Mouse (Mus musculus) duodenum, adult 2 months (tissue): ENCODE results near the gene Dgcr8. TPM values are rescaled to one million over a fixed set of nuclear protein-coding genes. Genes with fewer than 3 reads are reported as not detected.

ENCODE experiments used
- polyA plus RNA-seq: library from polyadenylated mRNA; depleted of rRNA; stranded (reverse); fragments of >200 nt; gene quantifications from 2 replicates; pipeline ENCODE4 v1.2.3, GENCODE M21; 2012; ENCODE audit warnings: low replicate concordance; rRNA removed

The Dgcr8 gene
- 7.2 and 10.0 TPM in 2 replicates for polyA plus RNA-seq

DNA sequence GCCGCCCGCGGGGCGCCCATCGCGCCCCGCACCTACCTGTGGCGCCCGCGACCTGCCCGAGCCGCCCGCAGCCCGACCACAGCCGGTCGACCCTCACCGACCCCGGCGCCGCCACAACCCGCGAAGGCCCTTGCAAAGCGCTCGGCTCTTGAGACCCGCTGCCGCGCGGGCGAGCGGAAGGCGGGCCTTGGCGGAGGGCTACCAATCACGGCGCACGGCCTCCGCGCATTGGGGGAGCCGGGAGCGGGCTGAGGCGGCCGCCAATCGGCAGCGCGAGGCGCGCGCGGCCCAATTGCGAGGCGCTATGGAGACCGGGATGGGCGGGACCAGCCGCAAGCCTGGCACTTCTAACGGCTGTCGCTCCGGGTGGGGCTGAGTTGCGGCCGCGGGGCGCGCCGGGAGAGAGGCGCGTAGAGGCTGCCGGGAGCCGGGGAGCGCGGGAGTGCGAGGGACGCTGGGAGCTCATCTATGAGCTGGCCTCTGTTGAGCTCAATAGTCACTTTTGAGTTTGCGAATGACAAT, at the start of gene Dgcr8:
TSS of gene Dgcr8 (minus strand) at position 180 of the 522 bp plus-strand sequence.

DNA sequence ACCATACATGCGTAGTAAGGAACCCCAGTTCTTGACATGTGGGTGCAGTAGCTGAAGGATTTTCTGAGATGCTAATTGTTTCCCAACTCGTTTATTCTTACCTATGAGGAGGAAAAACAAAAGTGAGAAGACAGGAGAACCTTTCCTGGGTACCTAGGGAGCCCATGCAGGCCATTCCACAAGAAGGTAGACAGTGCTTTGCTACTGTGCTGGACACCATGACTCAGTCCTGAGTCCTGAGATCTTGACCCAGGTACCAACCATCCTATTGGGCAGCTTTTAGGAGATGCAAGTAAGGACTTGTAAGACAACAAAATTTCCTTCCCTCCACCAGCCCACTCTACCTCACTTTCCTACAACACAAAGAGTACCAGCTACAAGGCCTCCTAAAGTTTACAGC, 30.8 kb downstream of the Dgcr8 start, which contains the start of gene Gm49776:
TSS of gene Gm49776 (minus strand) at position 101 of the 400 bp plus-strand sequence.

DNA sequence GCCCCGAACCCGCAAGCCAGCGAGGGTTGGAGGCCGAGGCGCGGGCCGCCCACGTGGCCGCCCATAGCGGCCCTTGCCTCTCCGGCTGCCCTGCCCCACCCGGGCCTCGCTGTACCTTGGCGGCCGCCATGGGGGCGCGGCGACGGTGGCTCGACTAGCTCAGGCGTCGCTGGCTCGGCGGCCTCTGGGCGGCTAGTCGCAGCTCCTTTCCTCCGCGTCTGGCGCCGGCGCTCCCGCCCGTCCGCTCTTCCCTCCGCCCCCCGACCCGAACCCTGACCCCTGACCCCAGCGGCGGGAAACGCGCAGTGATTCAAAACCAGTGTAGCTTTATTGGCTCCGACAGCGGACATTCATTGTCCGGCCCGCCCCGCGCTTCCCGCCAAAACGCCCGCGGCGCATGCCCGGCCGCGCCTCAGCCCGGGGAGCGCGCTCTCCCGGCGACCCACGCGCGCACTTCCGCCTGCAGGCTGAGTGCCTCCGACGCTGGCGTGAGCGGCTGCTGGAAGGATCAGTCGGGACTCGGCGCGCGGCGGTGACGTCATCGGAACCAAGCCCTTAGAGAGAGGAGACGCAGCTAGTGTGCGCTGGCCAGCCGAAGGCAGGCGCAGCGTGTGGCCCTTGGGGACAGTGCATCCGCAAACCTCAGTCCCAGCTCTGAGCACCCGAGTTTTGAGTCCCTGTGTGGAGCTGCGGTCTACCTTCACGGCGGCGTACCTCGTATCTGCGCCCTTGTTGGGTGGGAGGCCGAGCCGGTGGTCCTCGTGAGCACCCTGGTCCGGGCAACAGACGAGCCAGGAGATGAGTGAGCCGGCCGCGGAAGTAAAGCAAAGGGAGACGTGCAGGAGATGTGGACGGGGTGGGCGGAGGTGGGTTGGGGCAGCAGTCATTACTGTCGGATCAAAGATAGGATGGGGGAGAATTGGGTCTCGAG, 40.3 kb downstream of the Dgcr8 start, which contains the start of the genes Trmt2a and Ranbp1:
TSS of gene Trmt2a (plus strand) at position 247 of the 931 bp plus-strand sequence.
TSS of gene Ranbp1 (minus strand) at position 300 of the 931 bp plus-strand sequence.

DNA sequence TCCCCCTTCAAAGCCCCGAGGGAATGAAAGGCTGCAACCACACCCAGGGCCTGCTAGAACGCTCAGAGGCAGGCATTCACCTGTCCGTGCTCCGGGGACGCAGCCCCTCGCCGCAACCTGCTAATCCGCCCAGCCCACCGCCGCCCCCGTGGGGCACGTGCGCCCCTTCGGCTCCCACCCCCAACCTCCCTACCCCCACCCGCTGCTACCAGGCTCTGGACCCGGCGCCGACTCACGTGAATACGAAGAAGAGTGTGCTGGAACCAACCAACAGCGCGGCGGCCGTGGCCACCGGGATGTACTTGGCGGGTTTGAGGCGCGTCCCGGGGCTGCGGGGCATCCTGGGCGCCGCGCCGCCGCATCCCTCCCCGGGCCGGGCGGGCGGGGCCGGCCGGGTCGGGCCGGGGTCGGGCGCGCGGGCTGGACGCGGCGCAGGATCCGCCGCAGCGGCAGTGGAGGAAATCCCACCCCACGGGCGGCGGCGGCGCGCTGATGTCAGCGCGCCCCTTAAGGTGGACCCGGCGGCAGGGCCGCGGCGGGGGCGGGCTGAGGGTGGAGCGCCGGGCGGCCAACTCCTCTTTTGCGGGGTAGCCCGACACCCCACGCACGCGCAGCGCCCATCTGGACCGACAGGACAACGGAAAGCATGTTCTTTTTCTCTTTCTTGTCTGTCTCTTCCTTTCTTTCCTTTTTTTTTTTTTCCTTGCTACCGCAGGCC, 54.2 kb downstream of the Dgcr8 start, which contains the start of gene Zdhhc8:
TSS of gene Zdhhc8 (minus strand) at position 466 of the 718 bp plus-strand sequence.

DNA sequence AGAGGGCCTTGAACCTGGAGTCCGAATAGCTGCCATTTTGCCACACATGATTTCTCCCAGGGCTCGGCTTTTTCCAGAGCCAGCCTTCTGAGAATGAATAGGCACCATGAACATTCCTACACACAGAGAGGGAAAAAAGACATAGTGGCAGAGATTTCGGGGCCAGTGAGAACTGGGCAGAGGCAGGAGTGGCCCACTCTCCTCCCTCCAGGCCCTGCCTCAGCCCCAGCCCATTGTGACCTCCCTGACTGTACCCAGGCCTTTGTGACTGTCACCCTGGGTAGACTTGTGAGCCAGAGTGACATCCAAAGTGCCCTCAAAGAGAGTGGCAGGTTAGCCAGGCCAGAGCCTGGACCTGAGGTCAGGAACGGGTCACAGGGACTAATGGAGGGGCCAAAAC, 71.5 kb downstream of the Dgcr8 start, which contains the start of gene Ccdc188:
TSS of gene Ccdc188 (plus strand) at position 301 of the 400 bp plus-strand sequence.

Other genes with a start within 250 kb of the Dgcr8 start
- gene Dgcr6, start 236.4 kb downstream of the Dgcr8 start, polyA plus RNA-seq, result 67.4 and 199 TPM in 2 replicates
- gene Prodh, start 199.0 kb downstream of the Dgcr8 start, polyA plus RNA-seq, result 50.2 and 81.1 TPM in 2 replicates
- gene Rtn4r, start 161.6 kb downstream of the Dgcr8 start, polyA plus RNA-seq, result 11.3 and 34.8 TPM in 2 replicates
- gene Ccdc188, start 71.4 kb downstream of the Dgcr8 start, polyA plus RNA-seq, result not detected in 2 replicates
- 22.7 and 36.2 TPM in 2 replicates for gene Zdhhc8, start 54.1 kb downstream of the Dgcr8 start, polyA plus RNA-seq
- 26.9 and 28.8 TPM in 2 replicates for gene Trmt2a, start 40.6 kb downstream of the Dgcr8 start, polyA plus RNA-seq
- 45.7 and 96.7 TPM in 2 replicates for gene Ranbp1, start 40.5 kb downstream of the Dgcr8 start, polyA plus RNA-seq
- not detected in 2 replicates for gene Gm49776, start 30.9 kb downstream of the Dgcr8 start, polyA plus RNA-seq
- 32.3 and 72.1 TPM in 2 replicates for gene Tango2, start 58.9 kb upstream of the Dgcr8 start, polyA plus RNA-seq
- 10.5 and 11.1 TPM in 2 replicates for gene Arvcf, start 58.9 kb upstream of the Dgcr8 start, polyA plus RNA-seq
- gene Txnrd2, start 137.1 kb upstream of the Dgcr8 start, polyA plus RNA-seq, result 16.3 and 21.9 TPM in 2 replicates
- gene Comt, start 137.6 kb upstream of the Dgcr8 start, polyA plus RNA-seq, result 166 and 239 TPM in 2 replicates
- gene Gnb1l, start 209.5 kb upstream of the Dgcr8 start, polyA plus RNA-seq, result 11.7 and 15.7 TPM in 2 replicates
- gene Rtl10, start 209.7 kb upstream of the Dgcr8 start, polyA plus RNA-seq, result 4.1 and 6.5 TPM in 2 replicates